Mouse (Mus musculus) left cerebral cortex, adult 9 months (tissue): ENCODE results near the gene Pibf1.

Experiments used
- DNase-seq, 2 experiments: peaks; one replicate each; pipeline ENCODE4 v3.0.0; 2022; ENCODE audit warnings: low spot score in 2 of 2

Gene Pibf1

GRCm38 (mm10) chr14:99140036-99140435 lies 40.8 kb downstream of the Pibf1 start:
- no peak for DNase-seq

- peak in 1 of 2 experiments; percentile 70 for DNase-seq
Measured at GRCm38 (mm10) chr14:99141786-99142633, 42.8 kb downstream of the Pibf1 start.

- no peak for DNase-seq
Measured at GRCm38 (mm10) chr14:99146841-99147240, 47.6 kb downstream of the Pibf1 start.

- DNase-seq, result no peak
Measured at GRCm38 (mm10) chr14:99152683-99153082, 53.5 kb downstream of the Pibf1 start.

- no peak for DNase-seq
Measured at GRCm38 (mm10) chr14:99159940-99160339, 60.7 kb downstream of the Pibf1 start.

- DNase-seq, result no peak
Measured at GRCm38 (mm10) chr14:99163051-99163450, 63.8 kb downstream of the Pibf1 start.

- DNase-seq, result no peak
Measured at GRCm38 (mm10) chr14:99174138-99174745, 75.0 kb downstream of the Pibf1 start.

- DNase-seq, result no peak
Measured at GRCm38 (mm10) chr14:99176559-99176958, 77.3 kb downstream of the Pibf1 start.

GRCm38 (mm10) chr14:99190153-99190790 lies 91.0 kb downstream of the Pibf1 start:
- DNase-seq, result no peak

GRCm38 (mm10) chr14:99205865-99206264 lies 106.6 kb downstream of the Pibf1 start:
- no peak for DNase-seq

GRCm38 (mm10) chr14:99206591-99206990 lies 107.4 kb downstream of the Pibf1 start:
- DNase-seq, result no peak

GRCm38 (mm10) chr14:99210431-99210830 lies 111.2 kb downstream of the Pibf1 start:
- DNase-seq, result no peak

GRCm38 (mm10) chr14:99218396-99219012 lies 119.3 kb downstream of the Pibf1 start:
- no peak for DNase-seq

GRCm38 (mm10) chr14:99219757-99220171 lies 120.5 kb downstream of the Pibf1 start:
- no peak for DNase-seq

- no peak for DNase-seq
Measured at GRCm38 (mm10) chr14:99225929-99226328, 126.7 kb downstream of the Pibf1 start.

- no peak for DNase-seq
Measured at GRCm38 (mm10) chr14:99229071-99229780, 130.0 kb downstream of the Pibf1 start.

GRCm38 (mm10) chr14:99233056-99233455 lies 133.8 kb downstream of the Pibf1 start:
- no peak for DNase-seq

GRCm38 (mm10) chr14:99237115-99237514 lies 137.9 kb downstream of the Pibf1 start:
- no peak for DNase-seq

- DNase-seq, result no peak
Measured at GRCm38 (mm10) chr14:99240563-99240962, 141.3 kb downstream of the Pibf1 start.

- no peak for DNase-seq
Measured at GRCm38 (mm10) chr14:99244508-99244907, 145.3 kb downstream of the Pibf1 start.

- DNase-seq, result no peak
Measured at GRCm38 (mm10) chr14:99262026-99262425, 162.8 kb downstream of the Pibf1 start.

GRCm38 (mm10) chr14:99263816-99264215 lies 164.6 kb downstream of the Pibf1 start:
- DNase-seq, result no peak
